Mouse (Mus musculus): ENCODE results near the gene Wdr91. TPM values are rescaled to one million over a fixed set of nuclear protein-coding genes. Genes with fewer than 3 reads are reported as not detected.

The Wdr91 gene
- 10 to 100 TPM; 15.2 to 23.5 (median 19.1) TPM for polyA plus RNA-seq (2017; shearing (Covaris generic))

- ATAC-seq = peak; percentile 92
Observed at GRCm38 (mm10) chr6:34910371-34911219, at the start of gene Wdr91. TSS of gene Wdr91 (minus strand) at chr6:34910876.

DNA sequence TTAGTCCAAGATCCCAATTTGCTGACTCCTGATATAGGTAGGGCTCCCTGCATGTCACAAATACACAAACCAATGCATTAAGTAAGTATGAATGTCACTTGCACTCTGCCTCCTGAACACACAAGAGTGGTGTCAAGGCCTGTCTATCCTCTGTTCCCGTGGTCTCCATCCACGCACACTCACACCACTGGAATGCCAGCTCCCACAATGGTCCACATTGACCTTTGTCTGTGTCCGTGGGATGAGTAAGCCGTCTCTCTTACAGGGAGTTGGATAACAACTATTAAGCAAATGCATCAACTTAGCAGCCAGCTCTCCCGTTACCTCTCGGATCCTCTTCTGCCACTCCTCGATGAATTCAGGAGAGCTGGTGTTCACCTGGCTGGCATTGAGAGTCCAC, 48.5 kb upstream of the Wdr91 start:
- no peak for ATAC-seq

GRCm38 (mm10) chr6:34955862-34956241, 45.2 kb upstream of the Wdr91 start:
- ATAC-seq = no peak

DNA sequence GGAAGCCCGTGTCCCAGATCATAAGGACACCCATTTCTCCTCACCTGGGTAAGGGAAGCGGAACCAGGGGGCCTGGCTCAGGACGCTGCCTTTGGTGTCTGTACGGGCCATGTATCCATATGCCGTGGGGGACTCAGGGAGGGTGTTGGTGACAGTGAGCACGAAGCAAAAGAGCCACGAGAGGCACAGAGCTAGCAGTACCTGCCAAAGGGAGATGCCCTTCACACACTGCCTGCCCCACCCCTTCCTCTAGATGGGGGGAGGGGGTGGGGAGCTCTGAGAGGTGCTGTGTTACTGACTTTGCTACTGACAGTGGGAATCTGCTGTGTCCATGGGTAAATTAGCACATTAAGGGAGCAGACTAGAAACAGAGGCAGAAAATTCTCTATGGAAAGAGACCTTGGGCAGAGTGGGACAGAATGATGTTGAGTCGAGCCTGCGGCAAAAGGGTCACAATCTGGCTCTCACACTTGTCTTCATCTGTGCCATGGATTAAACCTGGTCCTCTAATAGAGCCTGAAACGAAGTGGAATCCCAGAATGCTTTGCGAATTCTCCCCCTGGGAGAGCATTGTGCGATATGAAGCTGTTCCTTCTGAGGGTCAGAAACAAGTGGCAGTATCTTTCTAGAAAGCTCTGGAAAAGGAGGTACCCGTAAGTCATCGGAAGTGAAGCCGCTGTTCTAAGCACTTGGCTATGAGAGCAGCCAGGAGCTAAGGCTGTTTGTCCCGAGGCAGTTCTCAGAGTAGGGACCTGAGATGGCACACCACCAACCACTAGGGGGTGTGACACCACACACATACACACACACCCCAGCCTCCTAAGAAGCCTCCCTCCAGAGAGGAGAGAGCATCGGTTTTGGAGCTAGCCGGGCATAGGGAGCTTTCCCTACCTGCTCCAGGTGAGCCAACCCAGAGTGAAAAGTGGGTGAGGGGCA, 44.5 kb upstream of the Wdr91 start:
- peak; percentile 92 for ATAC-seq

DNA sequence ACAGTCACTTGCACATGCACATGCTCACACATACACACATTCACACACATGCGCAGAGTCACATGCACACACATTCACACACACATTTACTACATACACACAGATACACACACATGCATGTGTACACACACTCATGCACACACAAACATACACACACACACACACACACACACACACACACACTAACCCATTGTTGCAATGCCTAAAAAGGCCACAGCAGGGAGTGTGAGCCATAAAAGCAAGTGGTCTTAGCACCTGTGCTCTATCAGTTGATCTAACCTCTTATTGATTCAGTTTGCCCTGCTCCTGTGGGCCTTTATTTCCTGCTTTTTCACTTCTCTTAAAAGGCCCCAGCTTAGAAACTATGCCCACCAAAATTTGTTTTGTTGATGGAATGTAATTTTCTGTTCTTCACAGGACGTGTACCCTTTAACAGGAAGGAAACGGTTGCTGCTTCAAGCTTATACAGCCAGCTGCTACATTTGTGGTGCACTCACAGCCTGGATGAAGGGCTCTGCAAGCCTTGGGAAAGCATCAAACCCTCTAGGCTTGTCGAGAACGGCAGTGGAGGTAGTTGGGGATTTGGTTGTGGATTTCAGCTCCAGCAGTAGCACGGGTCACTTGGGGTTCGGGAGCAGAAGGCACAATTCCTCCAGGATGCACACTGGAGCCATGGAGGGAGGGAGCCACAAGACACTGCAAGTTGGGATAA, 41.4 kb upstream of the Wdr91 start:
- no peak for ATAC-seq

GRCm38 (mm10) chr6:34951518-34951917, 40.8 kb upstream of the Wdr91 start:
- no peak for ATAC-seq

GRCm38 (mm10) chr6:34948461-34948860, 37.8 kb upstream of the Wdr91 start:
- ATAC-seq = no peak

DNA sequence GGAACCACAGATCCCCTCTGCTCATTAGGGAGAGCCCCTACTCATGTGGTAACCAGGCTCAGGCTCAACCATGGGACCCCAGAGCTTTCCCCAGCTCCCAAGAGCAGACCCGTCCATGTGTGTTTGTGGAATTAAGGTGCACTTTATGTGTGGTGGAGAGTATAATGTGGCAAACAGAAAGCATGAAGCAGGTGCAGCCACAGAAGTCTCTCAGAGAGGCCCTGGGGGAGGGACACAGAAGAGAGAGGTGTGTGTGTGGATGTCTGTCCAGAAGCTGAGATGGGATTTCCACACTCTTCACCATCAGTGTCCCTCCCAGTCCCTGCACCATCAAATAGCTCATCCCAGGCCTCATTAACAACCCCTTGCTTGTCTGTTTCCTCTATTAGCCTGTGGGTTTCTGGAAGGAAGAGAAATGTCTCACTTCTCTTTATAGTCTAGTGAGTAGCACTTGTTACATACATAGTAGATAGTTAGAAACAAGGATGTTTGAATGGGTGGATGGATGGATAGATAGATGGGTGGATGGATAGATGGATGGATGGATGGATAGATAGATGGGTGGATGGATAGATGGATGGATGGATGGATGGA, 35.9 kb upstream of the Wdr91 start:
- no peak for ATAC-seq

DNA sequence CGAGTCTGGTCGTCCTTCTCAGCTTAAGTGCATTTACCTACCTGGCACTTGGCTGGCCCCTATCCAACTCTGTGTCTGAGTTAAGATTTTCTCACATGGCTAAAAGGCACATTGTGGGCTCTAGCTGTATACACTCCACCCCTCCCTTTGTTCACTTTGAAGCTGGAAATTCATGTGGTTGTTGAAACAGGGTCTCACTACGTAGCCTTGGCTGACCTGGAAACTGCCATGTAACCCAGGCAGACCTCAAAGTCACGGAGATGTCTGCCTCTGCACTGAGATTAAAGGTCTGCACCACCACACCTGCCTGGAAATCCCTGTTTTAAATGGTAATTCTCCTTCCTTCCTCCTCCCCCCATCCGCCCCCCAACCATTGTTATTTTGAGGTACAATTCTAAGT, 32.8 kb upstream of the Wdr91 start:
- ATAC-seq = no peak

DNA sequence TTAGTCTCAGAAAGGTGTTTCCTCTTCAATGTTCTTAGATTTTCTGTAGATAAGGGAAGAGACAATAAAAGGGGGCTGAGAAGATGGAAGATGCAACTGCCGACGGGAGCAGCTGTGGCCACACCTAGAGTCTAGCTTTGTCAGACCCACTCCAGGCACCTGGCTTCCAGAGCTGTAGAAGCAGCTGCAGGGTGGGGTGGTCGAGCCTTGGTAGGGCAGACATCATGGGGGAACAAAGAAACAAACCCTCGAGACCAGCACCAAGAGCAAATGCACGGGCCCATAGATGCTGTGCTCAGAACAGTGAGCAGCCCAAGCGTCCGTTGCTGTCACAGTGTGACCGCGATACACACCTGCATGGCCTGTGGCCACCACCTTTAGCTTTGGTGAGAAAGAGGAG, 31.8 kb upstream of the Wdr91 start:
- ATAC-seq = no peak

GRCm38 (mm10) chr6:34941496-34941895, 30.8 kb upstream of the Wdr91 start:
- ATAC-seq = no peak

GRCm38 (mm10) chr6:34939451-34939850, 28.8 kb upstream of the Wdr91 start:
- no peak for ATAC-seq

DNA sequence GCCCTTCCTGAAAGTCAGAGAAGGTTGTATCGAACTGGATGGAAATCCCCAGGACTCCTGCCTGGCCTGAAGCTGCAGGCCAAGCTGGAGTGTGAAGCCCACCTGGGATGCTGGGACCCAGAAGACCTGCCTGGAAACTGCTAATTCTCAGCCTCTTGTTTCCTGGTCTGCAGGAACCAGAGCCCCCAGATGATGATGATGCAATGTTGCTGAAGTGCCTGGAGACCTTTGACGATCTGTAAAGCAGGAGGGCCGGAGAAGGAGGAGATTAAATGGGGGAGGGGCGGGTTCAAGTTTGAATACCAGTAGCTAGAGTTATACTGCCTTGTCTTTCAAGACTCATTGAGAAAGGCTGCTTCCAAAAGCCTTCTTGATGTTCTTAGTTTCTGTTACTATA, 28.3 kb upstream of the Wdr91 start:
- no peak for ATAC-seq

DNA sequence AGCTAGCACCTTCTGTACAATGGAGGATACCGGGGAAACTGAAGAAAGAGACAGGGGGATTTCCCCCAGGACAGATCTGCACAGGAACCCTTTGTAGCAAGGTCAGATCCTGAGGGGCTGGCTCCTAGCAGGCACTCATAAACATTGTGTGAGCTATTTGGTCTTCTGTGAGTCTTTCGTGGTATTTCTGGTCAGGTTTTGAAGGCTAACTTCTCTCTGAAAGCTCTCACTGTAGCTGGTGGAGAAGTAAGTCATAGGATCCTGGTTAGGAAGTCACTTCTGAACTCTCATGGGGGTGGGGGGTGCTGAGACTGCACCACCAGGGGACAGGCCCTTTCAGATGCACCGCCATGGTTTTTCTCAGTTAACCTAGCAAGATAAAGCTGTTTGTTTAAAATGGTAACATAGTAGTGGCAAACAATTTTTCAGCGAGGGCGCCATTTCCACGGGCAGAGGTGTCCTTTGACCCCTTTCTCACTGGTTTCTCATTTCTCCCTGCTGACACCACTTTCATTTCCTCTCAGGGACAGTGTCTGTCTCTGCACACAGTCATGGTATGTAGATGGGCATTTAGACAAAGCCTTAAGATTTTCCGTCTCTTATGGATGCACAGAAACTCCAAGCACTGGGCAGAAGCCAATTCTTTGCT, 27.7 kb upstream of the Wdr91 start:
- peak; percentile 87 for ATAC-seq

GRCm38 (mm10) chr6:34936743-34937142, 26.1 kb upstream of the Wdr91 start:
- no peak for ATAC-seq

GRCm38 (mm10) chr6:34932633-34933032, 22.0 kb upstream of the Wdr91 start:
- ATAC-seq = no peak

- no peak for ATAC-seq
Observed at GRCm38 (mm10) chr6:34927594-34927993, 16.9 kb upstream of the Wdr91 start.

DNA sequence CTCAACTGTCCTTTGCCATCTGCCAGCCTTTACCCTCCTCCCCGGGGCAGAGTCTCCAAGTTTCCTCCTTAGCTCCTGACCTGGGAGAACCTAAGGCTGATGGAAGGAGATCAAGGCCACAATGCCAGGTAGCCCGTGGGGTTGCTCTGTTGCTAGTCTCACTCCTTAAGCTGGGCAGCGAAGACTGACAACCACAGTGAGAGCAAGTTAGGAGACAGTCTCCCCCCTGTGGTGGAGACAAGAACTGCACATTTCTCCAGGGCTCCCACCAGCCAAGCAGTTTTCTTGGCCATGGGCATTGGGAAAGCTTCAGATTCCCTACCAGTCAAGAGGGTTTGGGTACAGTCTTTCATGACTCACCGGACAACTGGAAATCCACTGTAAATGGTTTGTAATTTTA, 16.5 kb upstream of the Wdr91 start:
- peak; percentile 88 for ATAC-seq

DNA sequence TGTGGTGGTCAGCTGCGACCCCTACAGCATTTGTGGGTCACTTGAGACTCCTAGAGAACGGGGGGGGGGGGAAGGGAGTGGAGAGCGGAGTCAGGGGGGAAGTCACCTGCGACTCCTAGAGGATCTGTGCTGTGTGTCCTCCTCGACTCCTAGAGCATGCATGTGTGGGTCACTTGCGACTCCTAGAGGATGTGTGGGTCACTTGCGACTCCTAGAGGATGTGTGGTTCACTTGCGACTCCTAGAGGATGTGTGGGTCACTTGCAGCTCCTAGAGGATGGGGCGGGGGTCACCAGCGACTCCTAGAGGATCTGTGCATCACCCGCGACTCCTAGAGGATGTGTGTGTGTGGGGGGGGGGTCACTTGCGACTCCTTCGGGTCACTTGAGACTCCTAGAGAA, 11.3 kb upstream of the Wdr91 start:
- no peak for ATAC-seq

DNA sequence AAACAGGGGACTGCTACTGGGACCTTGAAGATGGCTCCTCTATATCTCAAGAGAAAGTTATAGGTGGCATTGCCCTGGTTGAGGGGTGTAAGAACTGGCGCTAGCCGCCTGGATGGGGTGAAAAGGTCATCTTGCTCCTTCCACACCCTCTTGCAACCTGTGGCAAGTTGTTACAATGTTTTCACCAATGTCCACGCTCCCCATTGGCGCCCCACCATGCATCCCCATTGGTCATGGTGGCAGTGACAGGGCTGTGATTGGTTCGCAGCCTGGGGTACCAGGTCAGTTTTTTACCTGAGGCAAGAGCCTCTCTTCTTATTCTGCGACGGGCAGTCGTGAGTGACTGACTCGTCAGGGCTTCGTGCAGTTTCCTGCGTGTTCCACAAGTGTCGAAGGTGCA, 10.0 kb upstream of the Wdr91 start:
- no peak for ATAC-seq

- no peak for ATAC-seq
Observed at GRCm38 (mm10) chr6:34919956-34920355, 9.3 kb upstream of the Wdr91 start, which contains the start of gene Stra8. TSS of gene Stra8 (plus strand) at chr6:34920163.

- no peak for ATAC-seq
Observed at GRCm38 (mm10) chr6:34919146-34919545, 8.5 kb upstream of the Wdr91 start.

All from inflammation-experienced regulatory T-cells, adult 6 months (primary cell).